Mouse (Mus musculus) limb, embryonic 10.5 days (tissue): ENCODE data around the gene Prdx2. TPM values are rescaled to one million over a fixed set of nuclear protein-coding genes. Genes with fewer than 3 reads are reported as not detected.

Source experiments
- DNase-seq: peaks from one replicate; pipeline ENCODE4 v3.0.0-alpha.2; 2017; ENCODE audit warnings: low spot score
- H3K27ac ChIP-seq: fragments of 300-500 bp; sonication (generic); 2 replicates; pipeline ENCODE4 v1.5.1; 2016; ENCODE audit warnings: mild to moderate bottlenecking
- H3K27me3 ChIP-seq: fragments of 300-500 bp; sonication (generic); 2 replicates; pipeline ENCODE4 v1.6.1; 2016; ENCODE audit warnings: low read depth, mild to moderate bottlenecking; ENCODE audit not compliant: poor library complexity, severe bottlenecking
- H3K36me3 ChIP-seq: fragments of 300-500 bp; sonication (generic); 2 replicates; pipeline ENCODE4 v1.6.1; 2016; ENCODE audit warnings: mild to moderate bottlenecking, moderate library complexity
- H3K4me1 ChIP-seq: fragments of 300-500 bp; sonication (generic); 2 replicates; pipeline ENCODE4 v1.6.1; 2016
- H3K4me3 ChIP-seq: fragments of 300-500 bp; sonication (generic); 2 replicates; pipeline ENCODE4 v1.5.1; 2016; ENCODE audit warnings: mild to moderate bottlenecking, moderate library complexity
- H3K9me3 ChIP-seq: fragments of 300-500 bp; sonication (generic); replicated peaks from 2 replicates; pipeline ENCODE4 v1.6.1; 2016; ENCODE audit warnings: mild to moderate bottlenecking
- WGBS: fragments of 180-500 bp; shearing (Covaris S2); methylation state at CpG from one replicate; pipeline ENCODE4 v1.1.7; 2016; 5-methylcytosine and 5-hydroxymethylcytosine counted together
- polyA plus RNA-seq: library from polyadenylated mRNA; unstranded; fragments of >200 nt; fragmentation: Nextera tagmentation; extraction: Ambion mirVana; gene quantifications from 2 replicates; pipeline ENCODE4 v1.2.1, GENCODE M21; 2016

The Prdx2 gene
- polyA plus RNA-seq = 1,175 and 1,260 TPM in 2 replicates

- peak; percentile 90 for DNase-seq
- H3K4me3 ChIP-seq = peak within 1 kb of the TSS; percentile 69
- WGBS = under 1% methylated on average over 54 of the region's 56 CpGs
- peak within 1 kb of the TSS; percentile 97 for H3K27ac ChIP-seq
- H3K36me3 ChIP-seq = peaks cover 42% of the 10 kb centered on the region
- peaks cover 51% of the 10 kb centered on the region for H3K4me1 ChIP-seq
- no peaks in the 10 kb centered on the region for H3K9me3 ChIP-seq
- H3K27me3 ChIP-seq = no peaks in the 10 kb centered on the region
Observed at GRCm38 (mm10) chr8:84969241-84970134, at the start of gene Prdx2, which contains the start of the genes Gm49661 and Rnaseh2a. Gene Prdx2, plus strand, starts transcription at chr8:84969587. Gene Gm49661, minus strand, starts transcription at chr8:84969433. Gene Rnaseh2a, minus strand, starts transcription at chr8:84969767.

- H3K4me1 ChIP-seq = no peaks in the 10 kb centered on the region; the same call in 1 of the 2 replicates
- peaks cover 65% of the 10 kb centered on the region for H3K27me3 ChIP-seq
- H3K36me3 ChIP-seq = no peaks in the 10 kb centered on the region
- H3K9me3 ChIP-seq = no peaks in the 10 kb centered on the region
- H3K27ac ChIP-seq = no peak overlapping the region
- WGBS = 86% methylated on average over 2 of the region's 2 CpGs
- DNase-seq = no peak
- no peak overlapping the region for H3K4me3 ChIP-seq
Observed at GRCm38 (mm10) chr8:84921596-84921995, 47.8 kb upstream of the Prdx2 start.

- WGBS = 71% methylated on average over 7 of the region's 7 CpGs
- no peak overlapping the region for H3K27ac ChIP-seq
- H3K27me3 ChIP-seq = peaks cover 64% of the 10 kb centered on the region
- H3K36me3 ChIP-seq = no peaks in the 10 kb centered on the region
- no peak for DNase-seq
- H3K4me1 ChIP-seq = peaks cover 11% of the 10 kb centered on the region
- H3K4me3 ChIP-seq = no peak overlapping the region
- H3K9me3 ChIP-seq = no peaks in the 10 kb centered on the region
Observed at GRCm38 (mm10) chr8:84925557-84925956, 43.8 kb upstream of the Prdx2 start.

- H3K27ac ChIP-seq = no peak overlapping the region
Observed at GRCm38 (mm10) chr8:84927513-84927912, 41.9 kb upstream of the Prdx2 start.

GRCm38 (mm10) chr8:84928456-84929306 lies 40.7 kb upstream of the Prdx2 start:
- peak; percentile 85 for DNase-seq
- peaks cover 77% of the 10 kb centered on the region for H3K27me3 ChIP-seq

More at GRCm38 (mm10) chr8:84927513-84927912, 41.9 kb upstream of the Prdx2 start:
- Histone ChIP-seq H3K4me3 (no peak overlapping the region), H3K4me1 (peaks cover 11% of the 10 kb centered on the region), H3K36me3 (no peaks in the 10 kb centered on the region), H3K9me3 (no peaks in the 10 kb centered on the region), H3K27me3 (peaks cover 74% of the 10 kb centered on the region)
- no peak for DNase-seq
- 88% methylated on average over 1 of the region's 1 CpGs for WGBS

GRCm38 (mm10) chr8:84930582-84930981 lies 38.8 kb upstream of the Prdx2 start:
- H3K27me3 ChIP-seq = peaks cover 82% of the 10 kb centered on the region
- DNase-seq = no peak
- no peaks in the 10 kb centered on the region for H3K36me3 ChIP-seq
- peaks cover 28% of the 10 kb centered on the region for H3K4me1 ChIP-seq
- H3K27ac ChIP-seq = no peak overlapping the region
- H3K4me3 ChIP-seq = no peak overlapping the region
- H3K9me3 ChIP-seq = no peaks in the 10 kb centered on the region
- WGBS = 86% methylated on average over 13 of the region's 13 CpGs

More at GRCm38 (mm10) chr8:84928456-84929306, 40.7 kb upstream of the Prdx2 start:
- WGBS = 4% methylated on average over 48 of the region's 52 CpGs
- H3K36me3 ChIP-seq = no peaks in the 10 kb centered on the region
- H3K4me1 ChIP-seq = peaks cover 11% of the 10 kb centered on the region
- no peaks in the 10 kb centered on the region for H3K9me3 ChIP-seq
- no peak overlapping the region for H3K27ac ChIP-seq
- H3K4me3 ChIP-seq = peak overlapping the region; percentile 51

- Histone ChIP-seq H3K4me1 (peaks cover 34% of the 10 kb centered on the region), H3K27me3 (peaks cover 94% of the 10 kb centered on the region), H3K9me3 (no peaks in the 10 kb centered on the region), H3K27ac (no peak overlapping the region), H3K4me3 (no peak overlapping the region), H3K36me3 (no peaks in the 10 kb centered on the region)
- WGBS = 83% methylated on average over 16 of the region's 16 CpGs
- no peak for DNase-seq
Observed at GRCm38 (mm10) chr8:84933767-84934559, 35.4 kb upstream of the Prdx2 start.

GRCm38 (mm10) chr8:84934860-84935259 lies 34.5 kb upstream of the Prdx2 start:
- Histone ChIP-seq H3K4me1 (peaks cover 30% of the 10 kb centered on the region), H3K4me3 (peak overlapping the region; percentile 22), H3K27me3 (peaks cover 94% of the 10 kb centered on the region), H3K27ac (no peak overlapping the region), H3K9me3 (no peaks in the 10 kb centered on the region), H3K36me3 (no peaks in the 10 kb centered on the region)
- under 1% methylated on average over 15 of the region's 15 CpGs for WGBS
- DNase-seq = peak; percentile 70

- DNase-seq = no peak
- no peaks in the 10 kb centered on the region for H3K36me3 ChIP-seq
- H3K27ac ChIP-seq = no peak overlapping the region
- H3K4me3 ChIP-seq = peak overlapping the region; percentile 22; the same call in 1 of the 2 replicates
- WGBS = 5% methylated on average over 14 of the region's 14 CpGs
- no peaks in the 10 kb centered on the region for H3K9me3 ChIP-seq
- peaks cover 30% of the 10 kb centered on the region for H3K4me1 ChIP-seq
- peaks cover 91% of the 10 kb centered on the region for H3K27me3 ChIP-seq
Observed at GRCm38 (mm10) chr8:84935489-84935888, 33.9 kb upstream of the Prdx2 start.

- peaks cover 91% of the 10 kb centered on the region for H3K27me3 ChIP-seq
- H3K9me3 ChIP-seq = no peaks in the 10 kb centered on the region
- DNase-seq = no peak
- 26% methylated on average over 23 of the region's 23 CpGs for WGBS
- H3K4me3 ChIP-seq = peak overlapping the region; percentile 55
- peaks cover 30% of the 10 kb centered on the region for H3K4me1 ChIP-seq
- peak overlapping the region; percentile 26; the same call in 1 of the 2 replicates for H3K27ac ChIP-seq
- no peaks in the 10 kb centered on the region for H3K36me3 ChIP-seq
Observed at GRCm38 (mm10) chr8:84936041-84936961, 33.1 kb upstream of the Prdx2 start.

GRCm38 (mm10) chr8:84936962-84937546 lies 32.3 kb upstream of the Prdx2 start, which contains the start of gene Mast1:
Gene Mast1, minus strand, starts transcription at chr8:84937359.
- Histone ChIP-seq H3K27ac (peak within 1 kb of the TSS; percentile 26; the same call in 1 of the 2 replicates), H3K4me1 (peaks cover 30% of the 10 kb centered on the region), H3K4me3 (peak within 1 kb of the TSS; percentile 55), H3K27me3 (peaks cover 91% of the 10 kb centered on the region), H3K36me3 (no peaks in the 10 kb centered on the region), H3K9me3 (no peaks in the 10 kb centered on the region)
- 1% methylated on average over 50 of the region's 50 CpGs for WGBS
- peak; percentile 81 for DNase-seq
